Mouse (Mus musculus) G1E (cell line): ENCODE data around the gene Apmap.

ENCODE experiments used
- CTCF ChIP-seq: IDR thresholded peaks from 2 replicates; pipeline ENCODE4 v1.5.1; 2012; ENCODE audit warnings: low read depth, low read length, inconsistent platforms, mixed read lengths
- GATA1 ChIP-seq: IDR thresholded peaks from 2 replicates; pipeline ENCODE4 v1.6.1; 2012; ENCODE audit warnings: borderline replicate concordance, low read length, inconsistent platforms, mixed read lengths
- GATA2 ChIP-seq: IDR thresholded peaks from 2 replicates; pipeline ENCODE4 v1.6.1; 2012; ENCODE audit warnings: low read depth, low read length, inconsistent platforms, borderline replicate concordance
- POLR2AphosphoS5 ChIP-seq: IDR thresholded peaks from 2 replicates; pipeline ENCODE4 v1.6.1; 2012; ENCODE audit warnings: low read depth, low read length, inconsistent platforms; ENCODE audit not compliant: insufficient replicate concordance
- TAL1 ChIP-seq: conservative IDR thresholded peaks from 2 replicates; pipeline ENCODE4 v1.6.1; 2012; ENCODE audit warnings: low read depth, low read length, inconsistent platforms, mixed read lengths

- TF ChIP-seq CTCF (no peak), POLR2AphosphoS5 (no peak), GATA1 (no peak), TAL1 (no peak), GATA2 (no peak)
These were observed 20.9 kb upstream of the Apmap start for GRCm38 (mm10) chr2:150629255-150629654.
